In the genomic region with DNA sequence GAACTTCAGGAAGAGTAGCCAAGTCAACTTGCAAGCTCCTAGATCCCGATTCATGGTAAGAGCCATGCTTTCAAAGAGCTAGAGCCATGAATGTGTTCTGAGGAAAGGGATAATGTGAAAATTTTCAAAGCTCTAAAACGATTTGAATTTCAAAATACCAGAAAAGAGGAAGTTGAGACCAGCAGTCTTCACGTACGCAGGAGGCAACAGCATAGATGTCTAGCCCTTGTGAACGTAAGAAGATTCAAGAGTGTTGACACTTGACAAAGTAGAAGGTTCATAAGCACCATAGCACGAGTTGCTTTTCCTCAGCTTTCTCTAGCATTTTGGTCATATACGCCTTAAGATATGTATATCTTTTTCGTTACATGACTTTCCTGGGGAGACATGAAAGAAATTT, we compare ENCODE assay signal across 30 mouse cellular contexts. TPM values are rescaled to one million over a fixed set of nuclear protein-coding genes. Genes with fewer than 3 reads are reported as not detected.
DNase-seq lines count a peak whose midpoint lies in the region; ATAC-seq lines count a peak whose summit lies in the region.
"Had no signal": no experiment of that assay in that cellular context is flagged by ENCODE, and none has a peak within 500 bp of the region (broad histone marks: within the 10 kb centered on the region; RNA-seq: fewer than 3 reads in every experiment).

No protein-coding gene starts in this region.

- H3K27me3 ChIP-seq in midbrain, embryonic 10.5 days (ENCODE audit: low read depth, poor library complexity, severe bottlenecking), result no peaks in the 10 kb centered on the region
- H3K27me3 ChIP-seq: CH12.LX; forebrain, embryonic 13.5 days; heart, embryonic 12.5 days; heart, embryonic 15.5 days; hindbrain, embryonic 13.5 days; intestine, embryonic 15.5 days; Patski had no signal

- no peaks in the 10 kb centered on the region for H3K36me3 ChIP-seq in midbrain, embryonic 10.5 days
- H3K36me3 ChIP-seq: forebrain, embryonic 10.5 days; heart, embryonic 15.5 days; hindbrain, embryonic 13.5 days; intestine, embryonic 15.5 days had no signal

- no peak overlapping the region for H3K27ac ChIP-seq in midbrain, embryonic 10.5 days (replicated peaks)
- H3K27ac ChIP-seq: forebrain, embryonic 10.5 days; forebrain, embryonic 13.5 days; heart, embryonic 15.5 days; hindbrain, embryonic 10.5 days; hindbrain, embryonic 13.5 days; intestine, embryonic 15.5 days had no signal

- 90% methylated on average over 8 of the region's 8 CpGs for whole genome bisulfite sequencing in midbrain, embryonic 10.5 days

- no peak overlapping the region for H3K4me3 ChIP-seq in midbrain, embryonic 10.5 days
- H3K4me3 ChIP-seq: forebrain, embryonic 10.5 days; forebrain, embryonic 13.5 days; heart, embryonic 12.5 days; heart, embryonic 15.5 days; hindbrain, embryonic 10.5 days; hindbrain, embryonic 13.5 days; intestine, embryonic 15.5 days had no signal

- H3K9me3 ChIP-seq in midbrain, embryonic 10.5 days (replicated peaks), result no peaks in the 10 kb centered on the region
- H3K9me3 ChIP-seq: forebrain, embryonic 10.5 days; forebrain, embryonic 13.5 days; G1E; heart, embryonic 12.5 days; heart, embryonic 15.5 days; hindbrain, embryonic 10.5 days; hindbrain, embryonic 13.5 days; intestine, embryonic 15.5 days had no signal

- ATAC-seq in granulocyte monocyte progenitor cell, adult 5-6 weeks (replicated peaks; ENCODE audit: poor library complexity, severe bottlenecking), result peak; percentile 79
- peak; percentile 61 for ATAC-seq in megakaryocyte progenitor cell, adult 5-6 weeks (replicated peaks; ENCODE audit: poor library complexity)
- ATAC-seq: forebrain, embryonic 13.5 days; forebrain, embryonic 16.5 days; hindbrain, embryonic 16.5 days; intestine, embryonic 15.5 days; Patski had no signal

- no peaks in the 10 kb centered on the region for H3K4me1 ChIP-seq in midbrain, embryonic 10.5 days
- H3K4me1 ChIP-seq: forebrain, embryonic 10.5 days; forebrain, embryonic 13.5 days; heart, embryonic 12.5 days; heart, embryonic 15.5 days; hindbrain, embryonic 10.5 days; hindbrain, embryonic 13.5 days; intestine, embryonic 15.5 days had no signal

- DNase-seq in A20 (ENCODE audit: low read depth, low spot score), result peak; percentile 41
- no peak for DNase-seq in midbrain, embryonic 10.5 days (ENCODE audit: low spot score)
- no peak for DNase-seq in ovary, postnatal 14 days (ENCODE audit: low spot score)
- no peak for DNase-seq in cerebellum, postnatal 10 days
- DNase-seq: adrenal gland, adult 2 months; adrenal gland, postnatal 14 days; B cell, adult 2 months; cerebellum, adult 18-20 months; cerebellum, adult 9-10 months; cerebellum, postnatal 25 days; embryo, embryonic 11 days; gastrocnemius, postnatal 10 days; gastrocnemius, postnatal 36 days; heart, adult 11 months; heart, postnatal 10 days; heart, postnatal 36 days had no signal

RNA-seq across cellular contexts. Expression of a gene that starts 11.6 kb away (rescaled TPM):
- 66.0 and 90.0 TPM in 2 replicates for total RNA-seq in granulocyte monocyte progenitor cell, adult 5-6 weeks (2014; fragmentation: Nextera tagmentation)
- total RNA-seq in granulocyte monocyte progenitor cell, adult 5-6 weeks (2017), result 123 and 124 TPM in 2 replicates
- 98.9 and 122 TPM in 2 replicates for total RNA-seq in megakaryocyte progenitor cell, adult 5-6 weeks (2015)
- total RNA-seq in megakaryocyte progenitor cell, adult 5-6 weeks (2017), result 145 and 155 TPM in 2 replicates
- 37.6 and 41.2 TPM in 2 replicates for polyA plus RNA-seq in midbrain, embryonic 10.5 days (2016; fragmentation: Nextera tagmentation; extraction: Ambion mirVana)

RNA-seq across cellular contexts. Expression of a gene that starts 11.9 kb away (rescaled TPM):
- total RNA-seq in granulocyte monocyte progenitor cell, adult 5-6 weeks (2014; fragmentation: Nextera tagmentation), result 78.0 and 81.1 TPM in 2 replicates
- total RNA-seq in granulocyte monocyte progenitor cell, adult 5-6 weeks (2017), result 153 and 161 TPM in 2 replicates
- 99.9 and 108 TPM in 2 replicates for total RNA-seq in megakaryocyte progenitor cell, adult 5-6 weeks (2015)
- 130 and 173 TPM in 2 replicates for total RNA-seq in megakaryocyte progenitor cell, adult 5-6 weeks (2017)
- 46.8 and 53.0 TPM in 2 replicates for polyA plus RNA-seq in midbrain, embryonic 10.5 days (2016; fragmentation: Nextera tagmentation; extraction: Ambion mirVana)

RNA-seq across cellular contexts. Expression of a gene that starts 30.1 kb away (rescaled TPM):
- 0.75 and 1.4 TPM in 2 replicates for total RNA-seq in granulocyte monocyte progenitor cell, adult 5-6 weeks (2014; fragmentation: Nextera tagmentation)
- 4.5 and 6.0 TPM in 2 replicates for total RNA-seq in granulocyte monocyte progenitor cell, adult 5-6 weeks (2017)
- 1.9 and 3.2 TPM in 2 replicates for total RNA-seq in megakaryocyte progenitor cell, adult 5-6 weeks (2015)
- 4.8 and 5.0 TPM in 2 replicates for total RNA-seq in megakaryocyte progenitor cell, adult 5-6 weeks (2017)
- 8.1 and 9.2 TPM in 2 replicates for polyA plus RNA-seq in midbrain, embryonic 10.5 days (2016; fragmentation: Nextera tagmentation; extraction: Ambion mirVana)
